Mouse (Mus musculus): ENCODE measurements around the gene Tex45. TPM values are rescaled to one million over a fixed set of nuclear protein-coding genes. Genes with fewer than 3 reads are reported as not detected.

The Tex45 gene
- total RNA-seq, 2 experiments from 2014 or later = 0.17 to 0.21 TPM

DNA sequence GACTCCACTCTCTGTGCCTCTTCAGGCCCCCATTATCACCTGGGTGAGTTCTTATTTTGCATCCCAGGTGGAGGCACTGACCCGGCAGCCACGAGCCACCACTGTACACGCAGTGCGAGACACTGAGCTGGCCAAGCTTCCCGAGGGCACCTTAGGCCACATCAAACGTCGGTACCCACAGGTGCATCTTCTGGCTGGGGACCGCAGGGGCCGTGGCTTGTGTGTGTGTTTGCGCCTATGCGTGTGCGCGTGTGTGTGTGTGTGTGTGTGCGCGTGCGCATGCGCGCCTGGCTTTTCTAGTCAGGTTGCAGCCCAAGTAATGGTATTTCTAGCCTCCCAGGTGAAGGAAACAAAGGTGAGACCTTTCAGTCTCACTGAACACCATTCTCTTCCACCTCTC lies 61.3 kb downstream of the Tex45 start:
- no peak for ATAC-seq (replicated peaks; ENCODE audit: poor library complexity)

- peak; percentile 93 for ATAC-seq (replicated peaks; ENCODE audit: poor library complexity)
These were observed 65.6 kb downstream of the Tex45 start for GRCm38 (mm10) chr8:3536053-3536841.

Other genes starting within 250 kb of the Tex45 start
- gene Insr, start 191.2 kb upstream of the Tex45 start, total RNA-seq (2015) = 15.9 and 21.0 TPM in 2 replicates
- gene Insr, start 191.2 kb upstream of the Tex45 start, total RNA-seq (2017) = 9.7 and 10.3 TPM in 2 replicates
- gene A430078G23Rik, start 117.4 kb upstream of the Tex45 start, total RNA-seq (2015) = 6.6 and 10.0 TPM in 2 replicates
- gene A430078G23Rik, start 117.4 kb upstream of the Tex45 start, total RNA-seq (2017) = 16.5 and 23.9 TPM in 2 replicates
- 22.6 and 28.9 TPM in 2 replicates for gene Arhgef18, start 77.9 kb upstream of the Tex45 start, total RNA-seq (2015)
- gene Arhgef18, start 77.9 kb upstream of the Tex45 start, total RNA-seq (2017) = 22.9 and 25.5 TPM in 2 replicates
- 0.83 and 2.5 TPM in 2 replicates for gene Pex11g, start 3.2 kb upstream of the Tex45 start, total RNA-seq (2015)
- 0.79 and 3.8 TPM in 2 replicates for gene Pex11g, start 3.2 kb upstream of the Tex45 start, total RNA-seq (2017)
- gene Zfp358, start 22.3 kb downstream of the Tex45 start, total RNA-seq (2015) = 9.3 and 12.3 TPM in 2 replicates
- gene Zfp358, start 22.3 kb downstream of the Tex45 start, total RNA-seq (2017) = 4.6 and 7.0 TPM in 2 replicates
- 13.6 and 20.5 TPM in 2 replicates for gene Mcoln1, start 29.6 kb downstream of the Tex45 start, total RNA-seq (2015)
- 20.1 and 23.0 TPM in 2 replicates for gene Mcoln1, start 29.6 kb downstream of the Tex45 start, total RNA-seq (2017)
- gene Pnpla6, start 44.5 kb downstream of the Tex45 start, total RNA-seq (2015) = 13.8 and 16.8 TPM in 2 replicates
- 14.0 and 17.7 TPM in 2 replicates for gene Pnpla6, start 44.5 kb downstream of the Tex45 start, total RNA-seq (2017)
- gene C330021F23Rik, start 97.1 kb downstream of the Tex45 start, total RNA-seq (2015) = 1.0 TPM in 1 of 2 replicates, not detected in the other
- gene C330021F23Rik, start 97.1 kb downstream of the Tex45 start, total RNA-seq (2017) = not detected in 2 replicates
- 0.32 and 0.37 TPM in 2 replicates for gene Camsap3, start 116.4 kb downstream of the Tex45 start, total RNA-seq (2015)
- gene Camsap3, start 116.4 kb downstream of the Tex45 start, total RNA-seq (2017) = 0.21 and 0.27 TPM in 2 replicates
- 16.5 and 20.1 TPM in 2 replicates for gene Xab2, start 150.5 kb downstream of the Tex45 start, total RNA-seq (2015)
- 55.5 and 56.5 TPM in 2 replicates for gene Xab2, start 150.5 kb downstream of the Tex45 start, total RNA-seq (2017)
- 131 and 181 TPM in 2 replicates for gene Pet100, start 150.7 kb downstream of the Tex45 start, total RNA-seq (2015)
- 255 and 285 TPM in 2 replicates for gene Pet100, start 150.7 kb downstream of the Tex45 start, total RNA-seq (2017)
- not detected in 2 replicates for gene Pcp2, start 154.7 kb downstream of the Tex45 start, total RNA-seq (2015)
- not detected in 2 replicates for gene Pcp2, start 154.7 kb downstream of the Tex45 start, total RNA-seq (2017)
- 113 and 143 TPM in 2 replicates for gene Stxbp2, start 160.1 kb downstream of the Tex45 start, total RNA-seq (2015)
- 93.7 and 166 TPM in 2 replicates for gene Stxbp2, start 160.1 kb downstream of the Tex45 start, total RNA-seq (2017)
- 0.56 TPM in 1 of 2 replicates, not detected in the other for gene Retn, start 184.9 kb downstream of the Tex45 start, total RNA-seq (2015)
- gene Retn, start 184.9 kb downstream of the Tex45 start, total RNA-seq (2017) = not detected in 2 replicates
- 21.5 and 30.3 TPM in 2 replicates for gene Mcemp1, start 194.9 kb downstream of the Tex45 start, total RNA-seq (2015)
- gene Mcemp1, start 194.9 kb downstream of the Tex45 start, total RNA-seq (2017) = 16.0 TPM in 2 replicates
- gene Fcor, start 201.5 kb downstream of the Tex45 start, total RNA-seq (2015) = 22.6 and 25.4 TPM in 2 replicates
- gene Fcor, start 201.5 kb downstream of the Tex45 start, total RNA-seq (2017) = 10.5 and 15.2 TPM in 2 replicates
- gene Trappc5, start 205.4 kb downstream of the Tex45 start, total RNA-seq (2015) = 19.6 and 22.8 TPM in 2 replicates
- 37.7 and 38.5 TPM in 2 replicates for gene Trappc5, start 205.4 kb downstream of the Tex45 start, total RNA-seq (2017)
- not detected in 2 replicates for gene Fcer2a, start 223.3 kb downstream of the Tex45 start, total RNA-seq (2015)
- gene Fcer2a, start 223.3 kb downstream of the Tex45 start, total RNA-seq (2017) = not detected in 2 replicates
- not detected in 2 replicates for gene Clec4g, start 249.8 kb downstream of the Tex45 start, total RNA-seq (2015)
- gene Clec4g, start 249.8 kb downstream of the Tex45 start, total RNA-seq (2017) = not detected in 2 replicates

Data from megakaryocyte progenitor cell, adult 5-6 weeks (primary cell).